Mouse (Mus musculus): ENCODE data around the gene Zfp526.

Zfp526 gene

DNA sequence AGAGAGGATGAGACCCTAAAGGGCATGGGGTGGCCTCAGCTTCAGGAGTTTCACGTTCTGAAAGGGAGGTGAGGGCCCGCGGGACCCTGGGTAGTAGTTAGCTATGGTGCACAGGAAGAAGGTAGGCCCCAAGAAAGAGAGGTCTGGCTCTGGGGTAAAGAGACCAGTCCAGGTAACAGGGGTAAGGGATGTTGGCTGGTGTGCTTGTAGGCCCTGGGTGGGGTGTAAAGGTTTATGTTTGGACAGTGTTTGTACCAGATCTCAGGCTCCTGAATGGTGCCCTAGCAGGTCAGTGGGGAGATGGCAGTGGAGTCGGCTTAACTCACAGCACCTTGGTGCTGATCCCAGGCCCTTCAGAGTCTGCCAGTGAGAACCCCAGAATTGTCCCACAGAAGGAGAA, 47.8 kb downstream of the Zfp526 start:
- peak; percentile 67 for DNase-seq

DNA sequence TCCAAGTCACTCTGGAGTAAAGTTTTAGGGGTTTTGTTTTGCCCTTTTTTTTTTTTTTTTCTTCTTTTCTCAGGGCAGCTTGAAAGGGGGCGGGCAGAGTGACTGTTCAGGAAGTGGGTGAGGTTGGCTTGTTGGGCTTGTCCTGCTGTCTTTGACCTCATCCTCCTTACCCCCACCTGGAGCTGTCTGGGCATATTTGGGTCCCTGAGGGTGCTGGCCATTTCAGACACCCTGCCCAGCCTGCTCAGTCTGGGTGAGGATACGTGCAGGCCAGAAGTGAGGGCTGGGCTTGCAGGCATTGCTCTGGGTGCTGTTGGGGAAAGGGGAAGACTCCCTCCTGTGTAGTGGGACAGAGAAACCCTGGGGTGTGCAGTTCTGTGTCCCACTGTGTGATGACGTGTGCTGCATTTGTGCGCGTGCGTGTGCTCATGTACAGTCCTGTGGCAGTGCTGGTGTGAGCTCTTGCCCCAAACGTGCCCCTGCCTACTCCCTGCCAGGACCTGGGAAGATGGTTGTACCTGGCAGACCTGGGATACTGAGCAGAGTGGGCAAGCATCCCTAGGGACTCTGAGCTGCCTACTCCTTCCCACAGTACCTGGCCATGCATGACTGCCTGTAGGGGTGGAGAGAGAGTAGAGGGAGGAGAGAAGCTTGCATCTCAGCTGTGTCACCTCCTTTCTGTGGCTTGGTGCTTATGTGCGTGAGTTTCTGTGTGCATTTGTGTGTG, 48.5 kb downstream of the Zfp526 start:
- DNase-seq: peak; percentile 69

DNA sequence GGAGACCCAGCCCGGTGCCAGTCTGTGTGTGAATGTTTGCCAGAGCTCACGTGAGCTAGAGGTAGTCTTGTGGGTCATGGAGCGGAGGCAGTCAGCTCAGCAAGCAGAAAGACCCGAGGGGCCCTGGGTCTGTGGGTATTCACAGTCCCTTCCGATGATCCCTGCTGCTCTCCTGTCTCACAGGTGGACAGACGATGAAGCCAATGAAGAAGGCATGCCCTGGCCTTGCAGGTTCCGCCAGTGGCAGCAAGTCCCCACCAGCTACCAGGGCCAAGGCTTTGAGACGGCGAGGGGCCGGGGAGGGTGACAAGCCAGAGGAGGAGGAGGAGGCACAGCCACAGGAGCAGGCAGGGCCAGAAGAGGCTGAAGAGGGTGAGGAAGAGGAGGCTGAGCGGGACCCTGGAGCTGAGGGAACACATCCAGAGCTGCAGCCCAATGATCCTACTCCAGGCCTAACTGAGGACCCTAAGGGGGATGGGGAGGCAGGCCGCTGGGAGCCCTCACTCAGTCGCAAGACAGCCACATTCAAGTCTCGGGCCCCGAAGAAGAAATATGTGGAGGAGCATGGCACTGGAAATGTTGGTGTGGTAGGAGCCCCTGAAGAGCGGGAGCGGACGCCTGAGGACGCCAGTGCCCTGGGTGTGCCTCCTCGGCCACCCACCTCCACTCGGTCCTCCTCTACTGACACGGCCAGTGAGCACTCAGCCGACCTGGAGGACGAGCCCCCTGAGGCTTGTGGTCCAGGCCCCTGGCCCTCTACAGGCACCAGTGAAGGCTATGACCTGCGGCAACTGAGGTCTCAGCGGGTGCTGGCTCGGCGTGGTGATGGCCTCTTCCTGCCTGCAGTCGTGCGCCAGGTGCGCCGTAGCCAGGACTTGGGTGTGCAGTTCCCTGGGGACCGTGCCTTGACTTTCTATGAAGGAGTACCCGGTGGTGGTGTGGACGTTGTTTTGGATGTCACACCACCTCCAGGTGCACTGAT, 49.7 kb downstream of the Zfp526 start:
- DNase-seq: peak; percentile 61

DNA sequence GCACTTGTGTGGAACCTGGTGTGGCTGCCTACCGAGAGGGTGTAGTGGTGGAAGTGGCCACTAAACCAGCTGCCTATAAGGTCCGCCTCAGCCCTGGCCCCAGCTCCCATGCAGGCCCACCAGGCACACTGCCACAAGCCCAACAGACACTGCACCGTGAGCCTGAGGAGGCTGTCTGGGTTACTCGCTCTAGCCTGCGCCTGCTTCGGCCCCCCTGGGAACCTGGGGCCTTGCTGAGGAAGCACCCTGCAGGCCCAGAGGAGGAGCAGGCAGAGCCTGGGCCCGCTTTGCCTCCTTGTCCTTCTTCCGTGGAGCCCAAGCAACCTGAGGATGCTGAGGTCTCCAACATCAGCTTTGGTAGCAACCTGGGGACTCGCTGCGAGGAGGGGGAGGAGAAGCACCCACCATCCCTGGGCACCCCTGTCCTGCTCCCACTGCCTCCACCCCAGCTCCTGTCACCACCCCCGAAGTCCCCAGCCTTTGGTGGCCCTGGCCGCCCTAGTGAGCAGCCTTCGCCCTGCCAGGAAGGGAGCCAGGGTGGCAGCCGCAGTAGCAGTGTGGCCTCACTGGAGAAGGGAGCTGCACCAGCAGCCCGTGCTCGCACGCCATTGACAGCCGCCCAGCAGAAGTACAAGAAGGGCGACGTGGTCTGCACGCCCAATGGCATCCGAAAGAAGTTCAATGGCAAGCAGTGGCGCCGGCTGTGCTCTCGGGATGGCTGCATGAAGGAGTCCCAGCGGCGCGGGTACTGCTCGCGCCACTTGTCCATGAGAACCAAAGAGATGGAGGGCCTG, 50.6 kb downstream of the Zfp526 start:
- DNase-seq: peak; percentile 67

DNA sequence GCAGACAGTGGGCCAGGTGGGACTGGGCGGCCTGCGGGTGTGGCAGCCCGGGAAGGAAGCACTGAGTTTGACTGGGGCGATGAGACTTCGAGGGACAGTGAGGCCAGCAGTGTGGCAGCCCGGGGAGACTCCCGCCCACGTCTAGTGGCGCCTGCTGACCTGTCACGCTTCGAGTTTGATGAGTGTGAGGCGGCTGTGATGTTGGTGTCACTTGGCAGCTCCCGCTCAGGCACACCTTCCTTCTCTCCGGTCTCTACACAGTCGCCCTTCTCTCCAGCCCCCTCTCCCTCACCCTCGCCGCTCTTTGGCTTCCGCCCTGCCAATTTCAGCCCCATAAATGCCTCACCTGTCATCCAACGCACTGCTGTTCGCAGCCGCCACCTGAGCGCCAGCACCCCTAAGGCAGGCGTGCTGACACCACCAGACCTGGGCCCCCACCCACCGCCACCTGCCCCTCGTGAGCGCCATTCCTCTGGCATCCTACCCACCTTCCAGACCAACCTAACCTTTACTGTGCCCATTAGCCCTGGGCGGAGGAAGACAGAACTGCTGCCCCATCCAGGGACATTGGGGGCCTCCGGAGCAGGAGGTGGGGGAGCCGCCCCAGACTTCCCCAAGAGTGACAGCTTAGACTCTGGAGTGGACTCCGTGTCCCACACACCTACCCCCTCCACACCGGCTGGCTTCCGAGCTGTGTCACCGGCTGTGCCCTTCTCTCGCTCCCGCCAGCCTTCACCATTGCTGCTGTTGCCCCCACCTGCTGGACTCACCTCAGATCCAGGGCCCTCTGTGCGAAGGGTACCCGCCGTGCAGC, 51.4 kb downstream of the Zfp526 start:
- peak; percentile 62 for DNase-seq

DNA sequence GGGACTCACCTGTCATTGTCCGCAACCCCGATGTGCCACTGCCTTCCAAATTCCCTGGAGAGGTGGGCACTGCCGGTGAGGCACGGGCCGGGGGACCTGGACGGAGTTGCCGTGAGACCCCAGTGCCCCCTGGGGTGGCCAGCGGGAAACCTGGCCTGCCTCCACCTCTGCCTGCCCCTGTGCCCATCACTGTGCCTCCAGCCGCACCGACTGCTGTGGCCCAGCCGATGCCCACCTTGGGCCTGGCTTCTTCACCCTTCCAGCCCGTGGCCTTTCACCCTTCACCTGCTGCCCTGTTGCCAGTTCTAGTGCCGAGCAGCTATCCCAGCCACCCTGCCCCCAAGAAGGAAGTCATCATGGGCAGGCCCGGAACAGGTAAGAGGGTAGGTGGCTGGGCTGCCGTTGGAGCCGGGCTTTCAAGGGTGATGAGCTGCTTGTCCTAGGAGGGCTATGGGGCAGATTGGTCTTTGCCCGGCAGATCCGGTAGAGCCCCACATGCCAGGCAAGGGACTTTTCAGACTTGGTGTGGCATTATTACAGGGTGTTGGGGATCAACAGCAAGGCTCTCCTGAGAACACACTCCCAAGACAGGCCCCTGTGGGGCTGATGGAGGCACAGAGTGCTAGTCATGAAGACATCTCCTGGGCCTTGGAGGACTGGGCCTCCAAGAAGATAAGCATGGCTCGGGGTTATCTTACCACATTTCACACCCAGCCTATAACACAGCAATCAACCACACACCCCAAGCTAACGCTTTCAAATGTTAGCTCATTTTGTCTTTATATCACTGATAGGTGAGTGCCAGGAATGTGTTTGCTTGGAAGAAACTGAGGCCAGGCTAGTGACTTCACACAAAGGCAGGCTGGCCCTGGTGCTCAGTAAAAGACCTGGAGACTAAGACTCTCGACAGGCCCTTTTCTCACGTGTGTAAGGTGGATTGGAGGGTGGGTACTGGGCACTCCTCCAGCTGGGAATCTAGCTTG, 52.3 kb downstream of the Zfp526 start:
- DNase-seq: peak; percentile 48

DNA sequence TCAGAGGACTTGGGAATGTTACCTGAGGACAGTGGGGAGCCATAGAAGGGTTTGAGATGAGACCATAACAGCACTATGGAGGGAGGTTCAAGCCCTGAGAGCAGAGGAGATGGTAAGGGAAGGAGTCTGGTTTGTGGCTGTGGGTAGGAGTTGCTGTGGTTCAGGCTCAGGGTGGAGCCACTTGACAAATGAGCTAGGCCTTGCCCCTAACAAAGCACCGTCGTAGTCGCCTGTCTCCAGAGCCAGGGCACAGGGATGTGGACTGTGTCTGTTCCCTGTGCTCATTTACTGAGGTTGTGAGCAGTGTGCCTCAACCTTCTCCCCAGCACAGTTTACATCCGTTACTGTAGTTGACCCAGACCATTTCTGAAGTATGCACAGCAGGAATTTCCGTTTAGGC, 53.3 kb downstream of the Zfp526 start:
- DNase-seq: no peak

DNA sequence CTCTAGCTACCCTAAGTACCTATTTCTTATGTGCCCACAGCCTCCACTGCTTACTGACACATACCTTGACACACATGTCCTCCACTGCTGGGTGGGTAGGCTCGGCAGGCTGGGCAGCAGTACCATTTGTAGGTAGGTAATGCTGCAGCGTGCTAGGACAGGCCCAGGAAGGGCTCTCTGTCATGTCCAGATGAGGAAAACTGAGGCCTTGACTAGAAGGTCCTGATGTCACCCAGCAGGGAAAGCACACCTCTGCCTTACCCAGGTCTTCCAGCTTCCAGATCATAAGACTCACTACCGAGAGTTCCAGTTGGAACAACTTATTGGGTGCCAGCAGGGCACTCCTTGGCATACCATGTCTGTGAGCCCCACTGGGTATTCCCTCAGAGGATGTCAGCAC, 53.8 kb downstream of the Zfp526 start:
- DNase-seq: peak; percentile 32

DNA sequence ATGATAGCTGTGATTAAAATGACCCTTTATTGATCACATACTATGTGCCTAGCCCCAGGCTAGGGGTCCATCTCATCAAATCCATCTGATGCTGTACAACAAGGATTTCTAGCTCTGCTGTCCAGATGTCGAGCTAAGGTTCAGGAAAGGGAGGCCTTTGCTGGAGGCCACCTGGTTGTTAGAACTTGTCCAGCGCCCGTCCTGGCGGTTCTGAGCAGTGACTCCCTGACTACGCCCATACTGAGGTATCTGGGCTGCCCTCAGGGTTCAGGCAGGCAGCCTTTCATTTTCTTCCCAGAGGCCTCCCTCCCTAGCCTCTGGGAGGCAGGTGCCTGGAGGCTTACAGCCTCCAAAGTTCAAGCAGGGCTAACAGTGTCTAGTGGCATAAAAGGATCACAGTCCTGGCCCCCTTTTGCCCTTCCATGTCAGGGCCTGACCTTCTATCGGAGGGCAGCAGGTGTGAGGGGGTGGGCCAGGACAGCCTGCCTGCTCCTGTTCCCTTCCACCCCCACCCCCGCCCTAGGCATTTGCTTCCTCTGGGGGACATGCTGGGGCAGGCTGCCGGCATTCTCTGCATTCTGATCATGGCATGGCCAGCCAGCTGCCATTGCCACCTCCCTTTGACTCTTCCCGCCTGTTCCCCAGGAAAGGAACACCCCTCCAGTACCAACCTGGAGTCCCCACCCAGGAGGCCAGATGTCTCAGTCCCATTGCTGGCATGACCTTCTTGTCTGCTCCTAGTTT, 54.5 kb downstream of the Zfp526 start:
- peak; percentile 52 for DNase-seq

All from cerebellum, adult 9-11 months (tissue).